Mouse (Mus musculus): ENCODE measurements around the gene Cpa1. TPM values are rescaled to one million over a fixed set of nuclear protein-coding genes. Genes with fewer than 3 reads are reported as not detected.
A peak's percentile ranks its signal among the peaks of the same experiment; 100 is the strongest.

Gene Cpa1
- polyA plus RNA-seq, 1 experiment from 2014 or later = 1.9 TPM

DNA sequence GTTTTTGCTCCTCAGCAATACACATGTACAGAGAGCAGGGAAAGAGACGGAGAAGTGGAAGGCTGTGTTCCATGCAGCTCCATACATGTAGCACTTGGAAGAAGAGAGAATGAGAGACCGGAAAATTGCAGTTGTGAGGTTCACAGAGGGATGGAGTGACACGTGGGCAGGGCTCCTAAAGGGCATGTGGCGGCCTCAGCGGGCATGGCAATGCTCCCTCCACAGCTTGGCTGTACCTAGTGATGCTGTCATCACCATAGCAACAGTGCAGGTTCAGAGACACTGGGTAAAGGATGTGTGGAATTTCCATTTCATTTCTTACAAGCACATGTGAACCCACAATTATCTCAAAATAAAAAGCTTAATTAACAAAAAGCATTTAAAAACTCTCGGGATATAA, 39.5 kb downstream of the Cpa1 start:
- no peak for DNase-seq
- no peak overlapping the region for H3K27ac ChIP-seq (ENCODE audit: low read depth)
- WGBS = 76% methylated on average over 6 of the region's 6 CpGs
- no peak overlapping the region for H3K9ac ChIP-seq
- H3K4me2 ChIP-seq = no peak overlapping the region
- peaks cover 46% of the 10 kb centered on the region for H3K4me1 ChIP-seq (ENCODE audit: insufficient read depth)
- no peaks in the 10 kb centered on the region for H3K27me3 ChIP-seq (ENCODE audit: insufficient read depth, low read length)
- H3K9me3 ChIP-seq (ENCODE audit: low read depth, low read length) = no peaks in the 10 kb centered on the region
- no peaks in the 10 kb centered on the region for H3K36me3 ChIP-seq (ENCODE audit: insufficient read depth)
- no peak for TF ChIP-seq CTCF (IDR thresholded peaks at IDR 0.05; ENCODE audit: low read depth)
- H3K4me3 ChIP-seq (ENCODE audit: low read depth, low read length) = no peak overlapping the region
- ATAC-seq (ENCODE audit: insufficient read depth) = no peak

DNA sequence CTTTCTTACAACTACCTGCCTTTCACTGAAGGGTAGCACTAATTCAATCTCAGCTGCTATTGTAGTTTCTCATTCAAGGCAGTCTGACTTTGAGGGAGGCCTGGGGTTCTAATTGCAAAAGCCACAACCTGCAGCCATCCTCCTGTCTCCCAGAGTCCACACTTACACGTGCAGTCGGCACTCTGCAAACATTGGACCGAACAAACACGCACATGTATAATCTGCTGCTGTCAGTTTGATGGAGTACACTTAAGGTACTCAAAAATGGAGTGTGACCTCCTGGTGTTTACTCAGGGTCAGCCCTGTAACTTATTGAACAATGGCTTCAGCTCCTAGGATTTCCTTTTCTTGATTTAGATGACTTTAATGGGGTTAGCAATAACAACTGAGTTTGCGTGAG, 40.5 kb downstream of the Cpa1 start:
- H3K9me3 ChIP-seq (ENCODE audit: low read depth, low read length) = no peaks in the 10 kb centered on the region
- TF ChIP-seq CTCF (IDR thresholded peaks at IDR 0.05; ENCODE audit: low read depth) = no peak
- no peak overlapping the region; the same call in 1 of the 2 replicates for H3K27ac ChIP-seq (ENCODE audit: low read depth)
- DNase-seq = peak; percentile 69
- H3K27me3 ChIP-seq (ENCODE audit: insufficient read depth, low read length) = no peaks in the 10 kb centered on the region
- ATAC-seq (ENCODE audit: insufficient read depth) = 0 out of 2 replicates have a peak, but pooled peaks have one; percentile 33
- H3K36me3 ChIP-seq (ENCODE audit: insufficient read depth) = no peaks in the 10 kb centered on the region
- no peak overlapping the region for H3K9ac ChIP-seq
- WGBS = 28% methylated on average over 5 of the region's 5 CpGs
- no peak overlapping the region for H3K4me2 ChIP-seq
- no peak overlapping the region for H3K4me3 ChIP-seq (ENCODE audit: low read depth, low read length)
- peaks cover 37% of the 10 kb centered on the region for H3K4me1 ChIP-seq (ENCODE audit: insufficient read depth)

DNA sequence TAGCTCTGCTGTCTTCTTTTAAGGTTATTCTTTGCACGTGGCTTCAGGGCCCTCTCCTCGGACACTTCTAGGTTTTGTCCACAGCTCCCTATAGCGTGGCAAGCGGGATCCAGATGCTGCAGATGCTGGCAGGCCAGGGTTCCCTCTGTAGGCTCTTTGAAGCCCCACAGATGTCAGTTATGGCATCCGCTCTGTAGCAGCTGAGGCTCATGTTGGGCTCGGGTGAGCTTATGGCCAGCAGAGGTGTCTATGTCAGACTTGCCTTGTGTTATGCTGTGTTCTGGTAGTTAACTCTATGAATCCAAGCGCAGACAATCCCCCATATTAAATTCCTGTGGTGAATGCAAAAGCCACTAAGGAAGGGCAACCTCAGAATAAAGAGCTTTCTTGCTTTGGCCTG, 41.4 kb downstream of the Cpa1 start:
- no peak overlapping the region for H3K9ac ChIP-seq
- no peak overlapping the region for H3K4me2 ChIP-seq
- DNase-seq = peak; percentile 51
- H3K4me3 ChIP-seq (ENCODE audit: low read depth, low read length) = no peak overlapping the region
- no peaks in the 10 kb centered on the region for H3K36me3 ChIP-seq (ENCODE audit: insufficient read depth)
- ATAC-seq (ENCODE audit: insufficient read depth) = 0 out of 2 replicates have a peak, but pooled peaks have one; percentile 22
- H3K27ac ChIP-seq (ENCODE audit: low read depth) = 0 out of 2 replicates have a peak overlapping the region, but pooled peaks have one; percentile 37
- WGBS = 42% methylated on average over 7 of the region's 7 CpGs
- H3K27me3 ChIP-seq (ENCODE audit: insufficient read depth, low read length) = no peaks in the 10 kb centered on the region
- peaks cover 28% of the 10 kb centered on the region for H3K4me1 ChIP-seq (ENCODE audit: insufficient read depth)
- TF ChIP-seq CTCF (IDR thresholded peaks at IDR 0.05; ENCODE audit: low read depth) = no peak
- no peaks in the 10 kb centered on the region for H3K9me3 ChIP-seq (ENCODE audit: low read depth, low read length)

DNA sequence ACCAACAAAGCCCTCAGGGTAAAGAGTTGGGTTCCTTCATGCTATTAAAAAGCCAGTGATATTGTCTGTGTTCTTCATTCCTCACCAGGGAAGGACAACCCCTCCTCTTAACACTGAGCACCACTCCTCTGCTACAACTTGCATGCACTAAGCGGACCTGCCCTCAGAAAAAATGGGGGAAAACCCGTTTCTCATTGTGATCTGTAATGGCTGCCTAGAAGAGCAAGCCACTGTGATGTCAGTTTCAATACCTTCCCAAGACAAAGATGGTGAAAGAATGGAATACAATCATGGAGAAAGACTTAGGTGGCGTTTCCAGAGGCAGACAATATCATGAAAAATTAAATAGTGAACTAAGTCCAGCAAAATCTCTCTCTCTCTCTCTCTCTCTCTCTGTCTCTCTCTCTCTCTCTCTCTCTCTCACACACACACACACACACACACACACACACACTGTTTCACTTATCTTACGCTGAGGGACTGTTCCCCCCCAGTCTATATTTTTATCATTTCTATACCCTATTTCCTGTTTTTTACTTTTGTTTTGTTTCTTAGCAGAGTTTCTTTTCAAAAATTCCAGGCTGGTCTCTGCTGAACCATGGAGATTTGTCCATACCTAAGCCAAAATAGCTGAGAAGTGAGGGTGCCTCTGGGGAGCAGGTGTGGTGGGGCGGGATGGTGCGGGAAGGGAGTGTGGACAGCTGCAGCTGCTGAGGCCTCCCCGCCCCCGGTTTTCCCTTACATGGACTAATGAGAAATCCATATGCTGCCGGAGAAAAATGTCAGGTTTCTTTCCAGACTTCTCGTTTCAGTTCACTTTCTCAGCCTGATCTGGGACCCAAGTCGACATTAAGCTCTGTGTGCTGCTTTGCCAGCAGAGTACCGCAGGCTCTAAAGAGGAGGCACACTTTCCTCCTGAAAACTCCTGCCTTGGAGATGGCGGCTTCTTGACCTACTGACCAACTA, 43.2 kb downstream of the Cpa1 start:
- ATAC-seq (ENCODE audit: insufficient read depth) = peak; percentile 64; the same call in 1 of the 2 replicates
- Histone ChIP-seq H3K9ac (no peak overlapping the region), H3K27ac (ENCODE audit: low read depth) (peak overlapping the region; percentile 91), H3K36me3 (ENCODE audit: insufficient read depth) (no peaks in the 10 kb centered on the region), H3K4me1 (ENCODE audit: insufficient read depth) (peaks cover 19% of the 10 kb centered on the region), H3K4me3 (ENCODE audit: low read depth, low read length) (no peak overlapping the region), H3K4me2 (peak overlapping the region; percentile 43), H3K27me3 (ENCODE audit: insufficient read depth, low read length) (no peaks in the 10 kb centered on the region), H3K9me3 (ENCODE audit: low read depth, low read length) (no peaks in the 10 kb centered on the region)
- 26% methylated on average over 13 of the region's 13 CpGs for WGBS
- no peak for TF ChIP-seq CTCF (IDR thresholded peaks at IDR 0.05; ENCODE audit: low read depth)
- peak; percentile 79 for DNase-seq

DNA sequence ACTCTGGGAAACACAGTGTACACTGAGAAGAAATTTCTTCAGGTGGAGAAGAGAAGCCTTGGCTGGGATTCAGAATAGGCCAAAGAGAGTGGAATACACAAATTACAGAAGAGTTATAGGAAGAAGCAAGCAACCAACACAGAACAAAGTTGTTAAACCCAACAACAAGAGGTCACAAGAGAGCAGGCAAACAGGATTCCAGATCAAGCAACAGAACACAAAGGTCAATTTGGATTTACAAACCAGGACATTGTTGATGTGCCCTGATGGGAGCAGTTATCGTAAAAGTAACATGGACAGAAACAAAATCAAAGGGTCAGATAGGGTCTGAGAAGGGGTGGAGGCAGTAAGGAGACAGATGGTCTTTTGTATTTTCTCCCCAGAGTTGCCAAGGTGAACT, 45.6 kb downstream of the Cpa1 start:
- no peak overlapping the region for H3K27ac ChIP-seq (ENCODE audit: low read depth)
- no peaks in the 10 kb centered on the region for H3K9me3 ChIP-seq (ENCODE audit: low read depth, low read length)
- no peak overlapping the region for H3K4me3 ChIP-seq (ENCODE audit: low read depth, low read length)
- no peaks in the 10 kb centered on the region for H3K36me3 ChIP-seq (ENCODE audit: insufficient read depth)
- ATAC-seq (ENCODE audit: insufficient read depth) (no peak), DNase-seq (no peak)
- no peak overlapping the region for H3K9ac ChIP-seq
- H3K4me2 ChIP-seq = no peak overlapping the region
- WGBS = 94% methylated on average over 1 of the region's 1 CpGs
- H3K27me3 ChIP-seq (ENCODE audit: insufficient read depth, low read length) = no peaks in the 10 kb centered on the region
- TF ChIP-seq CTCF (IDR thresholded peaks at IDR 0.05; ENCODE audit: low read depth) = no peak
- H3K4me1 ChIP-seq (ENCODE audit: insufficient read depth) = peaks cover 14% of the 10 kb centered on the region

DNA sequence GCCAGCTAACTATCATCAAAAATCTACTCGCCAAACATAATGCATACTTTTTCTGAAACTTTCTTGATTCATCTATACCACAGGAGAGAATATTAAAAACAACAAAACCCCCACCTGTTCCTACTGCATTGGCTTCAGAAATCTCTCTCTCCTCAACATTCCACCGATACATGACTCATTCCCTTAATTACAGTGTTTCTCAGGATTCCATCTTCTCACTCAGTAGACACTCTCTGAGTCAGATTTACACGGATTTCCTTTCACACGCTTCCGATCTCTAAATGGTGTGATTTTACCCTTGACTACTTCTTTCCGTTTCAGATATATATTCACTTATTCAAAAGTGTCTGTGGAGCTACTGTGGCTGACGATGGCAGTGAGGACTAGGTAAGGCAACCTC, 48.2 kb downstream of the Cpa1 start:
- H3K9ac ChIP-seq = no peak overlapping the region
- H3K4me2 ChIP-seq = no peak overlapping the region
- 80% methylated on average over 7 of the region's 7 CpGs for WGBS
- H3K4me3 ChIP-seq (ENCODE audit: low read depth, low read length) = no peak overlapping the region
- no peak for DNase-seq
- H3K27me3 ChIP-seq (ENCODE audit: insufficient read depth, low read length) = no peaks in the 10 kb centered on the region
- peaks cover 8% of the 10 kb centered on the region for H3K4me1 ChIP-seq (ENCODE audit: insufficient read depth)
- no peak for TF ChIP-seq CTCF (IDR thresholded peaks at IDR 0.05; ENCODE audit: low read depth)
- H3K36me3 ChIP-seq (ENCODE audit: insufficient read depth) = no peaks in the 10 kb centered on the region
- no peak overlapping the region for H3K27ac ChIP-seq (ENCODE audit: low read depth)
- ATAC-seq (ENCODE audit: insufficient read depth) = no peak
- no peaks in the 10 kb centered on the region for H3K9me3 ChIP-seq (ENCODE audit: low read depth, low read length)

DNA sequence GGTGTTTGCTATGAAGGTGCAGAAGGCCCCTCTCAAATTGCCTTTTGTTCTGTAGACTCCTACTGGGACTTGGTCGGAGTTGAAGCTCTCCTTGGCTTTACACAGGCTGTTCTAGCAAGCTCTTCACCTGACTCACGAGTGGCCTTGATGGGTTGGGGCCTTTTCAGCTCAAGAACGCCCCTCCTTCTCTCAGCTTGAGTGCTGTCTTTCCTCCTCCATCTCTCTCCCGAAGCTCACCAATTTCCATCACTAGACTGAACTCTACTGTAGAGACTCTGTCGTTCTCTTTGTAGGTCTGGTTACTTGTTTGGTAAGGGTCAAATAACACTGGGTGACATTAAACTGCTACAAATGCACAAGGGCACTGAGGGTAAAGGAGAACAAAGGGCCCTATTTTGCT, 53.8 kb downstream of the Cpa1 start:
- no peaks in the 10 kb centered on the region for H3K36me3 ChIP-seq (ENCODE audit: insufficient read depth)
- H3K9me3 ChIP-seq (ENCODE audit: low read depth, low read length) = no peaks in the 10 kb centered on the region
- 0 out of 2 replicates have a peak, but pooled peaks cover 4% of the 10 kb centered on the region for H3K4me1 ChIP-seq (ENCODE audit: insufficient read depth)
- H3K27ac ChIP-seq (ENCODE audit: low read depth) = peak overlapping the region; percentile 97
- no peak for TF ChIP-seq CTCF (IDR thresholded peaks at IDR 0.05; ENCODE audit: low read depth)
- ATAC-seq (ENCODE audit: insufficient read depth) = no peak
- H3K4me3 ChIP-seq (ENCODE audit: low read depth, low read length) = peak overlapping the region; percentile 52
- DNase-seq = no peak
- peak overlapping the region; percentile 69 for H3K4me2 ChIP-seq
- WGBS = 55% methylated on average over 5 of the region's 5 CpGs
- H3K27me3 ChIP-seq (ENCODE audit: insufficient read depth, low read length) = no peaks in the 10 kb centered on the region
- H3K9ac ChIP-seq = peak overlapping the region; percentile 65
